Mouse (Mus musculus): ENCODE results near the gene Gm20909.
"Not testable (repeated sequence)": the region's sequence is repeated elsewhere in the genome, so short reads cannot be mapped to it uniquely, and the experiment has no call there.

Gm20909 gene

GRCm38 (mm10) chrY:21164270-21164669 is at the start of gene Gm20909:
Gene Gm20909 (plus strand): TSS chrY:21164570.
- not testable (repeated sequence) for DNase-seq (ENCODE audit: low spot score in 2 of 2)

Measured in frontal cortex, postnatal 36 days (tissue).